ENCODE assay signal across 10 mouse cellular contexts in the genomic region with DNA sequence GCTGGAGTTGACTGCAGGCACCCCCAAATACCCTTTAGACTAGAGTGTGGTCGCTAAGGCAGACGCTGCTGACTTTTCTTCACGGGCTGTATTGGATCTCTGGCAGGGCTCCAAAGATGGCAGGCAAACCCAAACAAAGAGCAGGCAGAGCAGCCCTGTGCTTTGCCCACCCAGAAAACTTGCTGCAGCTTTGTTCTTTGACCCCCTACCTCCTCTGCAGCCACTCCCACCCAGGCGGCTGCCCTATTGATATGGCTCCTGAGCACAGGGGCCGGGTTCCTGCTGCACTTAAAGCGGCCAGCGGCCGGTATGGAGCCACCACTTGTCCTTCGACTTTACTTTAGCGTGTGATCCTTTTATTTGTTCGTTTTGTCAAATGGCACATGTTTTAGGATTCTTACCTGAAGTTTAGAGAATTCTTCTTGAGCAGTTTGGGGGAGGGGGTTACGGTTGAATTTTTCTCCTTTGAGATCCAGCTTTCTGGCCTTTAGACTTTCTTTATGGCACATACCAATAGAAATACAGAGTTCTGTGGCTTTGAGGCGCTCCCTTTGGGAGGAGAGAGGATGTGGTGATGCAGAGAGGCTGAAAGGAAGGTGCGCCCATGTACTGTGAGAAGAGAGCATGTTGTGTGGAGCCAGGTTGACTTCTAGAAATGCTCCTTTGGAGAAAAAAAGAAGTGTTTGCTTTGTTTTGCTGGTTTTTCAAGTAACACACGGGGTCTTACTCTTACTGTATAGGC. TPM values are rescaled to one million over a fixed set of nuclear protein-coding genes. Genes with fewer than 3 reads are reported as not detected.
DNase-seq lines count a peak whose midpoint lies in the region; ATAC-seq lines count a peak whose summit lies in the region.
"Had no signal": no experiment of that assay in that cellular context is flagged by ENCODE, and none has a peak within 500 bp of the region (broad histone marks: within the 10 kb centered on the region; RNA-seq: fewer than 3 reads in every experiment).

No protein-coding gene starts in this region.

- no peak overlapping the region for H3K4me3 ChIP-seq in kidney, embryonic 15.5 days (replicated peaks)
- no peak overlapping the region for H3K4me3 ChIP-seq in neural tube, embryonic 12.5 days
- H3K4me3 ChIP-seq in hindbrain, embryonic 15.5 days, result no peak overlapping the region
- no peak overlapping the region for H3K4me3 ChIP-seq in stomach, embryonic 15.5 days (replicated peaks)
- H3K4me3 ChIP-seq: heart, embryonic 10.5 days; liver, embryonic 15.5 days had no signal

- no peak overlapping the region for H3K9ac ChIP-seq in kidney, embryonic 15.5 days
- H3K9ac ChIP-seq in neural tube, embryonic 12.5 days, result no peak overlapping the region
- no peak overlapping the region for H3K9ac ChIP-seq in hindbrain, embryonic 15.5 days
- H3K9ac ChIP-seq in stomach, embryonic 15.5 days, result no peak overlapping the region
- H3K9ac ChIP-seq: liver, embryonic 15.5 days had no signal

- H3K9me3 ChIP-seq in kidney, embryonic 15.5 days (replicated peaks), result no peaks in the 10 kb centered on the region
- no peaks in the 10 kb centered on the region for H3K9me3 ChIP-seq in neural tube, embryonic 12.5 days
- H3K9me3 ChIP-seq in hindbrain, embryonic 15.5 days, result no peaks in the 10 kb centered on the region
- H3K9me3 ChIP-seq in stomach, embryonic 15.5 days, result no peaks in the 10 kb centered on the region
- H3K9me3 ChIP-seq: heart, embryonic 10.5 days; liver, embryonic 15.5 days had no signal

- no peaks in the 10 kb centered on the region for H3K27me3 ChIP-seq in kidney, embryonic 15.5 days
- H3K27me3 ChIP-seq in neural tube, embryonic 12.5 days (replicated peaks), result no peaks in the 10 kb centered on the region
- H3K27me3 ChIP-seq in hindbrain, embryonic 15.5 days, result no peaks in the 10 kb centered on the region
- H3K27me3 ChIP-seq in stomach, embryonic 15.5 days (replicated peaks), result no peaks in the 10 kb centered on the region
- H3K27me3 ChIP-seq: liver, embryonic 15.5 days had no signal

- H3K36me3 ChIP-seq in kidney, embryonic 15.5 days, result peaks cover 55% of the 10 kb centered on the region
- peaks cover 27% of the 10 kb centered on the region for H3K36me3 ChIP-seq in neural tube, embryonic 12.5 days
- H3K36me3 ChIP-seq in hindbrain, embryonic 15.5 days, result peaks cover 6% of the 10 kb centered on the region; the same call in 1 of the 2 replicates
- no peaks in the 10 kb centered on the region for H3K36me3 ChIP-seq in stomach, embryonic 15.5 days

- peak; percentile 64; the same call in 1 of the 2 replicates for ATAC-seq in kidney, embryonic 15.5 days (replicated peaks; ENCODE audit: low FRiP score)
- peak; percentile 48; the same call in 1 of the 2 replicates for ATAC-seq in neural tube, embryonic 12.5 days (ENCODE audit: low FRiP score, low read depth)
- ATAC-seq in hindbrain, embryonic 15.5 days (ENCODE audit: low FRiP score, low read depth), result no peak
- ATAC-seq in stomach, embryonic 15.5 days (ENCODE audit: insufficient read depth, low FRiP score, low read depth), result no peak

- no peak for DNase-seq in kidney, adult 11 months
- DNase-seq in neural tube, embryonic 10.5 days (ENCODE audit: extremely low spot score, low spot score), result no peak
- DNase-seq in spleen, postnatal 4 days (ENCODE audit: low spot score in 2 of 2), result no peak
- DNase-seq: thymus, adult 2 months had no signal

- no peak overlapping the region for H3K4me2 ChIP-seq in kidney, embryonic 15.5 days
- H3K4me2 ChIP-seq in neural tube, embryonic 12.5 days (replicated peaks), result peak overlapping the region; percentile 30
- 0 out of 2 replicates have a peak overlapping the region, but pooled peaks have one; percentile 6 for H3K4me2 ChIP-seq in hindbrain, embryonic 15.5 days
- H3K4me2 ChIP-seq in stomach, embryonic 15.5 days, result 0 out of 2 replicates have a peak overlapping the region, but pooled peaks have one; percentile 8
- H3K4me2 ChIP-seq: liver, embryonic 15.5 days had no signal

- 41% methylated on average over 15 of the region's 15 CpGs for WGBS in kidney, embryonic 15.5 days
- 39% methylated on average over 15 of the region's 15 CpGs for WGBS in neural tube, embryonic 12.5 days
- 45% methylated on average over 15 of the region's 15 CpGs for WGBS in hindbrain, embryonic 15.5 days
- 48% methylated on average over 15 of the region's 15 CpGs for WGBS in stomach, embryonic 15.5 days

- peak overlapping the region; percentile 51; the same call in 1 of the 2 replicates for H3K27ac ChIP-seq in kidney, embryonic 15.5 days
- H3K27ac ChIP-seq in neural tube, embryonic 12.5 days, result no peak overlapping the region
- no peak overlapping the region for H3K27ac ChIP-seq in hindbrain, embryonic 15.5 days (replicated peaks)
- H3K27ac ChIP-seq in stomach, embryonic 15.5 days, result no peak overlapping the region
- H3K27ac ChIP-seq: heart, embryonic 10.5 days; liver, embryonic 15.5 days had no signal

- H3K4me1 ChIP-seq in kidney, embryonic 15.5 days, result peaks cover 14% of the 10 kb centered on the region
- H3K4me1 ChIP-seq in neural tube, embryonic 12.5 days, result no peaks in the 10 kb centered on the region
- H3K4me1 ChIP-seq in hindbrain, embryonic 15.5 days (replicated peaks), result no peaks in the 10 kb centered on the region
- H3K4me1 ChIP-seq in stomach, embryonic 15.5 days, result 0 out of 2 replicates have a peak, but pooled peaks cover 2% of the 10 kb centered on the region
- H3K4me1 ChIP-seq: liver, embryonic 15.5 days had no signal

RNA-seq across cellular contexts. Expression of a gene that starts 24.8 kb away (rescaled TPM):
- polyA plus RNA-seq in kidney, embryonic 15.5 days (2015; fragmentation: Nextera tagmentation; extraction: Ambion mirVana), result 6.3 and 6.9 TPM in 2 replicates
- polyA plus RNA-seq in neural tube, embryonic 12.5 days (2016; fragmentation: Nextera tagmentation; extraction: Ambion mirVana), result 5.4 and 5.9 TPM in 2 replicates
- 6.1 and 6.7 TPM in 2 replicates for polyA plus RNA-seq in hindbrain, embryonic 15.5 days (2015; fragmentation: Nextera tagmentation; extraction: Ambion mirVana)
- 5.4 and 6.0 TPM in 2 replicates for polyA plus RNA-seq in stomach, embryonic 15.5 days (2015; fragmentation: Nextera tagmentation; extraction: Ambion mirVana)

Comparison
In these comparisons a context has a peak if more than half of its experiments do, and no peak if none do; other contexts are left out.
1. ATAC-seq: peak in kidney, embryonic 15.5 days (single experiment) and neural tube, embryonic 12.5 days (single experiment); none in hindbrain, embryonic 15.5 days (single experiment) and stomach, embryonic 15.5 days (single experiment).